Mouse (Mus musculus) bone marrow, adult 2 months (tissue): ENCODE results near the gene Ormdl1.

Experiments used
- CTCF ChIP-seq: fragments of 200-500 bp; IDR thresholded peaks from 2 replicates; pipeline ENCODE4 v1.5.1; 2011; ENCODE audit warnings: low read length, control low read depth; ENCODE audit not compliant: control insufficient read depth, insufficient read depth
- POLR2A ChIP-seq: fragments of 200-500 bp; IDR thresholded peaks from 2 replicates; pipeline ENCODE4 v1.6.1; 2011; ENCODE audit warnings: low read depth, mild to moderate bottlenecking, control low read depth, low read length, borderline replicate concordance; ENCODE audit not compliant: control insufficient read depth

DNA sequence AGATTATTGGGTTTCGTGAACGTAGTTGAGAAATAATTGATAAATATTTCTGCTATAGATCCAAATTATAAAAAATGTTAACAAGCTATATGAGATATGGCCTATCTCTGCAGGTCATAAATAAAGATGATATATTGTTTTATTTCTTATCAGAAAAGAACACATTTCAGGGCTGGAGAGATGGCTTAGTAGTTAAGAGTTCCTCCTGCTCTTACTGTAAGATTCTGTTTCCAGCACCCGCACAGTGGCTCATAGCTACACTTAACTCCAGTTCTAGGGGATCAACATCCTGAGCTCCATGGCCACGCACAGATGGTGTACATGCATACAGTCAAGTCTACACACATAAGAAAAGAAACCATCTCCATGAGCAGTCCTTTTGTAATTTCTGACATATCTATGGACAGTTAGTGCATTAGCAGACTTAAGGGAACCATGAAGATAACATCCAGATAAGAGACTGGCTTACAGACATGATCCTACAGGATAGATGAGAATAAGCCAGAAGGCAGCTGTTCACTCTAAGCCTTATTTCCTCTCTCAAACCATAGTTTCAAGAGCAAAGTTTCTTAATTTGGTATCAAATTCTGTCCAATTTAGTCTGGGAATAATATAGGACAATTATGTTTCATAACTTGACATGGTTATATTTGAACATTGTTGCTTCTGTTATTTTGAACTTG, 24.9 kb downstream of the Ormdl1 start:
- no peak for TF ChIP-seq POLR2A
- TF ChIP-seq CTCF, result no peak
